Mouse (Mus musculus) kidney, adult 2 months (tissue): ENCODE measurements at regions not wholly inside any gene's neighbourhood (a gene's known extent, or its start where the extent isn't known, plus 50 kb on each side); places are given as distances from the start of the nearest gene placed in this dataset.

Experiments used
- CTCF ChIP-seq: fragments of 200-500 bp; conservative IDR thresholded peaks from 2 replicates; pipeline ENCODE4 v1.5.1; 2011; ENCODE audit warnings: low read depth, mild to moderate bottlenecking, control low read depth, low read length, moderate library complexity, mixed read lengths; ENCODE audit not compliant: insufficient read depth, insufficient read length
- POLR2A ChIP-seq: fragments of 200-500 bp; IDR thresholded peaks from one replicate; pipeline ENCODE4 v1.6.1; 2011; ENCODE audit warnings: low read depth, low read length, control low read depth

DNA sequence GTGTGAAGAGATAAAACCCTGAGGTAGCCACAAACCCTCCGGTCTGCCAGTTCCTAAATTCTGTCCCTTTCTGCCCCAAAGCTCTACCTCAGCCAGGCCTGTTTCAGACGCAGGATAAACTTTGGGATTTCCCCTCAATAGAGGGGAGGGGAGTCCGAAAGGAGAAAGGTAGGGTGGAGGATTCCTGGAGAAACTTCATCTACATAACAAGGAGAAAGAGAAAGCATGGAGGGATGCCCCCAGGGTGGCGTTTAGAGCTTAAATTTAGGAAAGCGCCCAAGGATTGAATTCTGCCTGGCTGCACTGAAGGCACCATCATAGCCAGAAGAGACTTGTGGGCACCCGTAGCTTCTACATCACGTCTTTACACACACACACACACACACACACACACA lies 124.9 kb upstream of the Med13l start:
- TF ChIP-seq CTCF (no peak), POLR2A (no peak)
